Mouse (Mus musculus) myocyte (in vitro differentiated cells): ENCODE data around the gene Atp6v0d1. TPM values are rescaled to one million over a fixed set of nuclear protein-coding genes. Genes with fewer than 3 reads are reported as not detected.

Experiments
- H3K27me3 ChIP-seq: one replicate; pipeline ENCODE4 v1.6.1; 2011; ENCODE audit not compliant: control insufficient read depth, insufficient read depth, insufficient read length
- H3K36me3 ChIP-seq: one replicate; pipeline ENCODE4 v1.6.1; 2011; ENCODE audit not compliant: control insufficient read depth, insufficient read depth
- H3K4me2 ChIP-seq: one replicate; pipeline ENCODE4 v1.6.1; 2011; ENCODE audit warnings: low read depth, control low read depth
- H3K4me3 ChIP-seq: one replicate; pipeline ENCODE4 v1.5.1; 2011; ENCODE audit warnings: mild to moderate bottlenecking, control low read depth, moderate library complexity
- H3K79me2 ChIP-seq: one replicate; pipeline ENCODE4 v1.6.1; 2011; ENCODE audit not compliant: control insufficient read depth, insufficient read depth
- H3ac ChIP-seq: one replicate; pipeline ENCODE4 v1.6.1; 2011; ENCODE audit not compliant: control insufficient read depth, insufficient read length
- CEBPB ChIP-seq: IDR thresholded peaks from 2 replicates; pipeline ENCODE4 v1.6.1; 2011; ENCODE audit warnings: mild to moderate bottlenecking, moderate library complexity; ENCODE audit not compliant: poor library complexity, insufficient read depth, severe bottlenecking
- E2F4 ChIP-seq: IDR thresholded peaks from one replicate; pipeline ENCODE4 v1.6.1; 2011; ENCODE audit warnings: mild to moderate bottlenecking, control low read depth, moderate library complexity; ENCODE audit not compliant: insufficient read depth
- MAX ChIP-seq: IDR thresholded peaks from one replicate; pipeline ENCODE4 v1.6.1; 2011; ENCODE audit warnings: low read depth, mild to moderate bottlenecking, control low read depth
- MYOD1 ChIP-seq, 3 experiments: IDR thresholded peaks; one replicate each; pipeline ENCODE4 v1.6.1; 2011; ENCODE audit warnings: control low read depth in 2 of 3, low read depth in 2 of 3, mild to moderate bottlenecking in 2 of 3, moderate library complexity in 1 of 3; ENCODE audit not compliant: insufficient read length in 2 of 3, control insufficient read depth in 1 of 3
- MYOG ChIP-seq, 3 experiments: IDR thresholded peaks; one replicate each; pipeline ENCODE4 v1.6.1; 2011; ENCODE audit warnings: control low read depth in 2 of 3, low read depth in 2 of 3, mild to moderate bottlenecking in 2 of 3; ENCODE audit not compliant: insufficient read length in 2 of 3, control insufficient read depth in 1 of 3, insufficient read depth in 1 of 3
- POLR2A ChIP-seq: IDR thresholded peaks from one replicate; pipeline ENCODE4 v1.6.1; 2011; ENCODE audit warnings: low read depth, mild to moderate bottlenecking, control low read depth, moderate library complexity; ENCODE audit not compliant: insufficient read length
- POLR2AphosphoS2 ChIP-seq: IDR thresholded peaks from one replicate; pipeline ENCODE4 v1.6.1; 2011; ENCODE audit warnings: low read depth, control low read depth; ENCODE audit not compliant: insufficient read length
- REST ChIP-seq: IDR thresholded peaks from one replicate; pipeline ENCODE4 v1.6.1; 2011; ENCODE audit warnings: mild to moderate bottlenecking, control low read depth, moderate library complexity; ENCODE audit not compliant: insufficient read depth, insufficient read length
- SRF ChIP-seq: IDR thresholded peaks from one replicate; pipeline ENCODE4 v1.6.1; 2011; ENCODE audit warnings: low read depth; ENCODE audit not compliant: control insufficient read depth, insufficient read length
- TCF12 ChIP-seq: IDR thresholded peaks from one replicate; pipeline ENCODE4 v1.6.1; 2011; ENCODE audit warnings: mild to moderate bottlenecking, control low read depth; ENCODE audit not compliant: poor library complexity, insufficient read depth, severe bottlenecking
- TCF3 ChIP-seq: IDR thresholded peaks from one replicate; pipeline ENCODE4 v1.6.1; 2011; ENCODE audit warnings: low read depth, control low read depth; ENCODE audit not compliant: insufficient read length
- USF1 ChIP-seq: IDR thresholded peaks from one replicate; pipeline ENCODE4 v1.6.1; 2011; ENCODE audit warnings: low read depth, mild to moderate bottlenecking, control low read depth, moderate library complexity
- polyA plus RNA-seq: library from polyadenylated mRNA; unstranded; fragments of >200 nt; fragmentation: generic; extraction: Trizol; gene quantifications from one replicate; pipeline ENCODE4 v1.2.1, GENCODE M21; 2012; ENCODE audit warnings: missing spikeins

Gene Atp6v0d1
- polyA plus RNA-seq, 1 experiment, result 126 TPM

DNA sequence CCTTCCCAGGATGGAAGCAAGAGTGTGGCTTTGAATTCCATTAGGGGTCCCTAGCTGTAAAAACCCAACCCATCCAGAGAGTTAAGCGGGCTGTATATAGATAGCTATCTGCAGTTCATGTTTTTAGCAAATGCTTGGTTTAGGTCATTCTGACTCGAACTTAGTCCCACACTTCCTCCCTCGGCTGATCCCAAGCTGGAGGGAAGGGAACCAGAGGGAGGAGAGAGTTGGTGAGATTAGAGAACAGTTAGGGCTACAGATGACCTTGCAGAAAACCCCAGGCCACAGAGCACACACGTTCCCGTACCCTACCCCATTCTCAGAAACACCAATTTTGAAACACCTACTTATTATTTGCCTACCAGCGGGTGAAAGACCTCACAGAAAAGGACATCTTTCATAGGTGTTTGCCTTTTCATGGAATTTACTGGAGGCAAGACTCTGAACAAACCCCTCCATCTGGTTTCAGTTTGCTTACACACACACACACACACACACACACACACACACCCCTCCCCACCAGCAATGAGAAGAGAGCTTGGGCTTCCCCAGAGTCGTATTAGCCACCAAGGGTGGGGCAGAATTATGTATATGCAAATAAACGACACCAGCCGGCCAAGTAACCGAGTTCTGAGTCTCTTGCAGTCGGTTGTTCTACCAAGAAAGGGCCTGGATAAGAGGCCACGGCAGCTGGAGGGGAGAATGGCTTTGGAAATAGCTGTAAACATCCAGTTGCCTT is 55.7 kb downstream of the Atp6v0d1 start:
- Histone ChIP-seq H3K4me2 (no peak overlapping the region), H3K36me3 (no peaks in the 10 kb centered on the region), H3ac (no peak overlapping the region), H3K4me3 (no peak overlapping the region), H3K27me3 (no peaks in the 10 kb centered on the region), H3K79me2 (no peaks in the 10 kb centered on the region)
- no peak for TF ChIP-seq POLR2A

DNA sequence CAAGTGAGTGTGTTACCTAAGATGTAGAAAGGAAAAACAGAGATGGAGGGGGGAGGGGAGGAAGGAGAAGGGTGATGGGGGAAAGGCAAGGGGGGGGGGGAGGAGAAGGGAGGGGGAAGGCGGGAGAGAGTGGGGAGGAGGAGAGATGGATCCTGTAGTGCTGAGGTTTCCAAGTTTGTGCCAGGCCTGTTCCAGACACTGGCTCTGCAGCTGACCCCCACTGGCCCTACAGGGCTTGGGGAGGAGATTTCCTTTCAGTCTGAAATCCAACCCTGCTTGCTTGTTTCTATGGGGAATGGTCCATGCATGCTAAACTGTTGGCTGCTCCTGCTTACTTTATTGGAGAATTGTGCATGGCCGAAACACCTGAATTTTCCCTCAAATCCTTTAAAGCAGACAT is 57.1 kb downstream of the Atp6v0d1 start:
- Histone ChIP-seq H3K27me3 (no peaks in the 10 kb centered on the region), H3K36me3 (no peaks in the 10 kb centered on the region), H3K79me2 (no peaks in the 10 kb centered on the region), H3ac (no peak overlapping the region), H3K4me3 (no peak overlapping the region), H3K4me2 (no peak overlapping the region)
- TF ChIP-seq POLR2AphosphoS2, result no peak
- TF ChIP-seq MAX, result no peak
- no peak for TF ChIP-seq USF1
- TF ChIP-seq MYOD1 (IDR thresholded peaks at IDR 0.05; ENCODE audit: control insufficient read depth in 1 of 3, insufficient read length in 2 of 3, low read depth in 2 of 3), result no peak
- no peak for TF ChIP-seq REST
- TF ChIP-seq POLR2A, result no peak
- no peak for TF ChIP-seq SRF
- TF ChIP-seq E2F4, result no peak
- TF ChIP-seq TCF3, result no peak
- no peak for TF ChIP-seq MYOG (IDR thresholded peaks at IDR 0.05; ENCODE audit: control insufficient read depth in 1 of 3, insufficient read depth in 1 of 3, insufficient read length in 2 of 3, low read depth in 2 of 3)
- TF ChIP-seq TCF12, result no peak
- no peak for TF ChIP-seq CEBPB

DNA sequence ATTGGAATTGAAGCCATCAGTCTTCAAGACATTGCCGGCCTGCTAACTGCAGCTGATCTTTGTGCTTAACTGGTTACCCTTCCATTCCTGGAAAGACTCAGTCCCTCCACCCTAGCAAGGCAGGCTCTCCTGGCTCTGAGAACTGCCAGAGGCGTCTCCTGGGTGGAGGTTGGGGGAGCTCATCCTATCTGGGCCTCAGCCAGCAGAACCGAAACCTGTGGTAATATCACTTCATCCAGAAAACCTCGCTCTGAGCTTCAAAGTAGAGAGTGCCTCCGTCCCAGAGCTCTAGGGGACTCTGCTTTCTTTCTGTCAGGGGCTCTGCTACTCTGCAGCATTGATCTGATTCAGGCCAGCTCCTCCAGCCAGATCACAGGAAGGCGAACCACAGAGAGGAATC is 58.9 kb downstream of the Atp6v0d1 start:
- TF ChIP-seq MAX (no peak), MYOG (IDR thresholded peaks at IDR 0.05; ENCODE audit: control insufficient read depth in 1 of 3, insufficient read depth in 1 of 3, insufficient read length in 2 of 3, low read depth in 2 of 3) (no peak), SRF (no peak), TCF12 (no peak), USF1 (no peak), CEBPB (no peak)
- Histone ChIP-seq H3K4me2 (no peak overlapping the region), H3K36me3 (no peaks in the 10 kb centered on the region), H3ac (no peak overlapping the region), H3K27me3 (no peaks in the 10 kb centered on the region), H3K79me2 (no peaks in the 10 kb centered on the region), H3K4me3 (no peak overlapping the region)

DNA sequence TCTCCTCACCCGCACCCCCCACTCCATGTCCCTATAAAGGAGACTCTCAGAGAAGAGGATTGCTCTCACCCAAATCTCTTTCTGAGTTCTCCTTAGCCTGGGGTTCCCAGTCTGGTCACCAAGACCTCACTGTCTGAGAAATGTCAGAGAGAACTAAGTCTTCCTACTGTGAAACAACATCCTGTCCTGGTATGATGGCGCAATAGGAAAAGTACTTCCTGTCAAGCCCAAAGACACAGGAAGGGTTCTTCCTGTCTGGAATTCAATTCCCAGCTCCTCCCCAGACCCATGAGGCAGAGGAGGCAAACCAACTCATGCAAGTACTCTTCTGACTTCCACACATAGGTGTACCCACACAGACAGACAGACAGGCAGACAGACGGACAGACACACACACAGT is 61.2 kb downstream of the Atp6v0d1 start:
- H3K4me3 ChIP-seq, result no peak overlapping the region
- H3K36me3 ChIP-seq, result no peaks in the 10 kb centered on the region
- no peaks in the 10 kb centered on the region for H3K27me3 ChIP-seq
- no peaks in the 10 kb centered on the region for H3K79me2 ChIP-seq
- no peak overlapping the region for H3ac ChIP-seq
- TF ChIP-seq CEBPB (peak; percentile 68), POLR2AphosphoS2 (no peak)
- no peak overlapping the region for H3K4me2 ChIP-seq

DNA sequence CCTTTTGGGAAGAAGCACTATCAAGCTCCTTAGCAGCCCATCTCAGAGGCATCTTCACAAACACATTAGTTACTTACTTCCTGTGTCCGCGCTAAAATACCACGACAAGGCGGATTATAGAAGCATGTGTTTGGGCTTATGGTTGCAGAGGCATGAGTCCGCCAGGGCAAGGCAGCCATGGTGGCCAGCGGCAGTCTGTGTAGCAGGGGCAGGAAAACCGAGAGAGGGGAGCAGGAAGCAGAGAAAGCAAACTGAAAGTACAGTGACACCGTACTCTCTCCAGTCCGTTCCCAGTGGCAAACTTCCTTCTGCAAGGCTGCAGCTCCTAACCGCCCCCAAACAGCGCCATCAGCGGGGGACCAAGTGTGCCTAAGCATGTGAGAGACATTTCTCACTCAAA is 66.1 kb downstream of the Atp6v0d1 start:
- no peaks in the 10 kb centered on the region for H3K27me3 ChIP-seq
- H3K4me2 ChIP-seq, result no peak overlapping the region
- peaks cover 4% of the 10 kb centered on the region for H3K79me2 ChIP-seq
- TF ChIP-seq MYOG (IDR thresholded peaks at IDR 0.05; ENCODE audit: control insufficient read depth in 1 of 3, insufficient read depth in 1 of 3, insufficient read length in 2 of 3, low read depth in 2 of 3), result no peak
- TF ChIP-seq POLR2A, result no peak
- no peak for TF ChIP-seq USF1
- no peak for TF ChIP-seq MAX
- no peak for TF ChIP-seq REST
- TF ChIP-seq SRF, result no peak
- TF ChIP-seq TCF3, result no peak
- no peak for TF ChIP-seq MYOD1 (IDR thresholded peaks at IDR 0.05; ENCODE audit: control insufficient read depth in 1 of 3, insufficient read length in 2 of 3, low read depth in 2 of 3)
- no peak for TF ChIP-seq TCF12
- TF ChIP-seq CEBPB, result no peak
- no peak for TF ChIP-seq POLR2AphosphoS2
- no peak for TF ChIP-seq E2F4
- no peaks in the 10 kb centered on the region for H3K36me3 ChIP-seq
- no peak overlapping the region for H3ac ChIP-seq
- H3K4me3 ChIP-seq, result no peak overlapping the region
